8 mouse cellular contexts compared by ENCODE assay signal in genomic region chr7:35269443-35270024, GRCm38 (mm10). TPM values are rescaled to one million over a fixed set of nuclear protein-coding genes. Genes with fewer than 3 reads are reported as not detected.
DNase-seq lines count a peak whose midpoint lies in the region; ATAC-seq lines count a peak whose summit lies in the region.

No protein-coding gene starts in this region.

- 8% methylated on average over 21 of the region's 21 CpGs for WGBS in lung, embryonic 15.5 days
- 6% methylated on average over 21 of the region's 21 CpGs for WGBS in neural tube, embryonic 15.5 days

- H3K4me2 ChIP-seq in lung, embryonic 15.5 days, result peak overlapping the region; percentile 78
- H3K4me2 ChIP-seq in neural tube, embryonic 15.5 days, result peak overlapping the region; percentile 76

- H3K9ac ChIP-seq in lung, embryonic 15.5 days, result peak overlapping the region; percentile 22; the same call in 1 of the 2 replicates
- H3K9ac ChIP-seq in neural tube, embryonic 15.5 days (replicated peaks), result peak overlapping the region; percentile 36

- peak; percentile 73 for ATAC-seq in lung, embryonic 15.5 days (ENCODE audit: borderline replicate concordance, extremely low read depth, low FRiP score, low TSS enrichment)
- ATAC-seq in neural tube, embryonic 15.5 days (ENCODE audit: low FRiP score), result peak; percentile 38; the same call in 1 of the 2 replicates

- no peaks in the 10 kb centered on the region for H3K27me3 ChIP-seq in lung, embryonic 15.5 days
- no peaks in the 10 kb centered on the region for H3K27me3 ChIP-seq in neural tube, embryonic 15.5 days (replicated peaks)

- peaks cover 3% of the 10 kb centered on the region; the same call in 1 of the 2 replicates for H3K4me1 ChIP-seq in lung, embryonic 15.5 days
- peaks cover 8% of the 10 kb centered on the region; the same call in 1 of the 2 replicates for H3K4me1 ChIP-seq in neural tube, embryonic 15.5 days

- H3K4me3 ChIP-seq in lung, embryonic 15.5 days, result peak overlapping the region; percentile 37
- peak overlapping the region; percentile 36 for H3K4me3 ChIP-seq in neural tube, embryonic 15.5 days (replicated peaks)

- no peak overlapping the region for H3K27ac ChIP-seq in lung, embryonic 15.5 days
- no peak overlapping the region for H3K27ac ChIP-seq in neural tube, embryonic 15.5 days (replicated peaks)

- DNase-seq in 3134 (ENCODE audit: extremely low read depth, insufficient read length, low spot score), result peak; percentile 40
- peak; percentile 84 for DNase-seq in R1 (ENCODE audit: low read depth, low spot score)
- peak; percentile 87 for DNase-seq in embryo, embryonic 11 days
- DNase-seq in heart, adult 8-10 months (ENCODE audit: low spot score), result peak; percentile 53
- DNase-seq in kidney, adult 18-20 months, result peak; percentile 44
- no peak for DNase-seq in right cerebral cortex, adult 18-20 months

- H3K9me3 ChIP-seq in lung, embryonic 15.5 days, result peaks cover 5% of the 10 kb centered on the region; the same call in 1 of the 2 replicates
- H3K9me3 ChIP-seq in neural tube, embryonic 15.5 days (replicated peaks), result peaks cover 6% of the 10 kb centered on the region; the same call in 1 of the 2 replicates

- 0 out of 2 replicates have a peak, but pooled peaks cover 3% of the 10 kb centered on the region for H3K36me3 ChIP-seq in lung, embryonic 15.5 days
- H3K36me3 ChIP-seq in neural tube, embryonic 15.5 days, result peaks cover 5% of the 10 kb centered on the region

RNA-seq across cellular contexts. Expression of gene Gpatch1, which starts 48.7 kb away (rescaled TPM):
- 10 to 100 TPM; 10.6 to 12.8 (median 12.2) TPM for total RNA-seq in heart, adult 8-10 months (2022)
- polyA plus RNA-seq in lung, embryonic 15.5 days (2015; fragmentation: Nextera tagmentation; extraction: Ambion mirVana), result 14.2 and 15.7 TPM in 2 replicates
- polyA plus RNA-seq in neural tube, embryonic 15.5 days (2015; fragmentation: Nextera tagmentation; extraction: Ambion mirVana), result 18.8 and 19.3 TPM in 2 replicates

RNA-seq across cellular contexts. Expression of gene Lrp3, which starts 54.2 kb away (rescaled TPM):
- total RNA-seq in heart, adult 8-10 months (2022), result 10 to 100 TPM in 1 of 4 experiments, 1 to 10 TPM in 3; 7.3 to 10.4 (median 9.1) TPM
- polyA plus RNA-seq in lung, embryonic 15.5 days (2015; fragmentation: Nextera tagmentation; extraction: Ambion mirVana), result 7.7 and 7.9 TPM in 2 replicates
- polyA plus RNA-seq in neural tube, embryonic 15.5 days (2015; fragmentation: Nextera tagmentation; extraction: Ambion mirVana), result 22.7 and 28.2 TPM in 2 replicates
